Mouse (Mus musculus): ENCODE results near the gene Sh3tc1.

- TF ChIP-seq CTCF (IDR thresholded peaks at IDR 0.05; ENCODE audit: control insufficient read depth, insufficient read depth, low read length) (no peak), POLR2A (IDR thresholded peaks at IDR 0.05; ENCODE audit: borderline replicate concordance, control insufficient read depth, low read depth, low read length) (no peak)
Observed at GRCm38 (mm10) chr5:35691246-35691645, 48.5 kb downstream of the Sh3tc1 start.

Data from bone marrow, adult 2 months (tissue).